Mouse (Mus musculus): ENCODE data around the gene Adamts8.

- TF ChIP-seq CTCF (IDR thresholded peaks at IDR 0.05; ENCODE audit: low read depth): peak; percentile 99
- TF ChIP-seq EP300 (optimal IDR thresholded peaks at IDR 0.05): no peak
Observed at GRCm38 (mm10) chr9:30940328-30940727, 2.0 kb upstream of the Adamts8 start.
